Mouse (Mus musculus) kidney, adult 2 months (tissue): ENCODE data around the gene Grn.

Experiments used
- CTCF ChIP-seq: fragments of 200-500 bp; conservative IDR thresholded peaks from 2 replicates; pipeline ENCODE4 v1.5.1; 2011; ENCODE audit warnings: low read depth, mild to moderate bottlenecking, control low read depth, low read length, moderate library complexity, mixed read lengths; ENCODE audit not compliant: insufficient read depth, insufficient read length
- POLR2A ChIP-seq: fragments of 200-500 bp; IDR thresholded peaks from one replicate; pipeline ENCODE4 v1.6.1; 2011; ENCODE audit warnings: low read depth, low read length, control low read depth

DNA sequence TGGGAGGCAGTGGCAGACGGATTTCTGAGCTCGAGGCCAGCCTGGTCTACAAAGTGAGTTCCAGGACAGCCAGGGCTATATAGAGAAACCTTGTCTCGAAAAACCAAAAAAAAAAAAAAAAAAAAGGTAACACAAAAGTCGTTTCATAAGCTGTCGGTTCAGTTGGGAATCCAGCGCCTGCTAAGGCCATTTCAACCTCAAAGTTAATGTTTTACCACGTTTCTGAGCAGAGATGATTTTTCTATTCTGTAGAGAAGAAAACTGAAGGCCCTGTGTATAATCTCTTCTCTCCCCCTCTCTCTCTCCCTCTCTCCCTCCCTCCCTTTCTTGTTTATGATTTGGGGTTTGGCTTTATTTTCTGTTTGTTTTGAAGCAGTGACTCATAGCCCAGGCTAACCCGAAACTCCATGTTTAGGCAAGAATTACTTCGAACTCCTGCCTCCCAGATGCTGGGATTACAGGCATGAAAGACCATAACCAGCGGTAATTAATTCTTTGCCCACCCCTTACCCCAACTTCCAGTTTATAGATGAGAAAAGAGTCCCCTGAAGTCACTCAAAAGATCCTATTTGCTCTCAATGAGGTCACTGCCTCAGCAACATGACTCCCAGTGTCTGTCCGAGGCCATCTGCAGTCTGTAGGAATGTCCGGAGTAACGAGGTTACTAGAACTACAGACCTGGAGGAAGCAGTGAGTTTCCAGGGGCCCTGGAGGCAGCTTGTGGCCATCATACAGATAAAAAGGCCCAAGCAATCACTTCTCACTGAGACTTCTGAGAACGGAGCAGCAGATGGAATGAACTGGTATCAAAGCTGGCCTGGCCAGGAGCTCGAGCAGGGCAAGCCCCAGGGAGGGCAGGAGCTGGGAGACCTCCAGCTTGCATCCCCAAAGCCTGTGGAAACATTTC, 21.0 kb upstream of the Grn start:
- TF ChIP-seq POLR2A (no peak), CTCF (no peak)
